Mouse (Mus musculus) liver, adult 2 months (tissue): ENCODE data around the gene Prss42. TPM values are rescaled to one million over a fixed set of nuclear protein-coding genes. Genes with fewer than 3 reads are reported as not detected.

ENCODE experiments used
- DNase-seq: peaks from one replicate; pipeline ENCODE4 v3.0.0-alpha.2; 2011; ENCODE audit warnings: low read depth, low spot score; ENCODE audit errors: extremely low read depth
- H3K27ac ChIP-seq: fragments of 200-500 bp; replicated peaks from 2 replicates; pipeline ENCODE4 v1.5.1; 2012; ENCODE audit warnings: low read depth, mild to moderate bottlenecking, control low read depth, inconsistent platforms, low read length; ENCODE audit not compliant: insufficient read depth
- H3K27me3 ChIP-seq: fragments of 200-500 bp; 2 replicates; pipeline ENCODE4 v1.6.1; 2012; ENCODE audit warnings: mild to moderate bottlenecking, moderate library complexity, low read length, inconsistent platforms; ENCODE audit not compliant: control insufficient read depth, insufficient read depth
- H3K36me3 ChIP-seq: fragments of 200-500 bp; 2 replicates; pipeline ENCODE4 v1.6.1; 2012; ENCODE audit warnings: low read length, inconsistent platforms; ENCODE audit not compliant: control insufficient read depth, insufficient read depth
- H3K4me1 ChIP-seq: fragments of 200-500 bp; 2 replicates; pipeline ENCODE4 v1.6.1; 2011; ENCODE audit warnings: low read length; ENCODE audit not compliant: control insufficient read depth, insufficient read depth
- H3K4me3 ChIP-seq: fragments of 200-500 bp; 2 replicates; pipeline ENCODE4 v1.5.1; 2011; ENCODE audit warnings: low read depth, mild to moderate bottlenecking, control low read depth, low read length, moderate library complexity; ENCODE audit not compliant: insufficient read depth
- H3K79me2 ChIP-seq: fragments of 200-500 bp; 2 replicates; pipeline ENCODE4 v1.6.1; 2012; ENCODE audit warnings: inconsistent platforms, mild to moderate bottlenecking, low read length, moderate library complexity; ENCODE audit not compliant: control insufficient read depth, insufficient read depth
- H3K9ac ChIP-seq: fragments of 200-500 bp; 2 replicates; pipeline ENCODE4 v1.6.1; 2012; ENCODE audit warnings: low read depth, mild to moderate bottlenecking, control low read depth, inconsistent platforms, low read length
- CTCF ChIP-seq: fragments of 200-500 bp; IDR thresholded peaks from 2 replicates; pipeline ENCODE4 v1.5.1; 2011; ENCODE audit warnings: low read depth, low read length, control low read depth
- POLR2A ChIP-seq: fragments of 200-500 bp; IDR thresholded peaks from 2 replicates; pipeline ENCODE4 v1.6.1; 2011; ENCODE audit warnings: low read length, control low read depth; ENCODE audit not compliant: insufficient read depth; ENCODE audit errors: extremely low read depth
- WGBS: fragments of 180-500 bp; shearing (Covaris S2); methylation state at CpG from one replicate; pipeline ENCODE4 v1.1.7; 2018; 5-methylcytosine and 5-hydroxymethylcytosine counted together
- polyA plus RNA-seq: library from polyadenylated mRNA; depleted of rRNA; stranded (reverse); fragments of >200 nt; gene quantifications from 2 replicates; pipeline ENCODE4 v1.2.3, GENCODE M21; 2012
- total RNA-seq: library from RNA; depleted of rRNA; stranded (reverse); fragments of >200 nt; gene quantifications from 2 replicates; pipeline ENCODE4 v1.2.3, GENCODE M21; 2014

The Prss42 gene
- total and polyA plus RNA-seq, 2 experiments = not detected

GRCm38 (mm10) chr9:110821436-110821835 is 23.5 kb downstream of the Prss42 start:
- H3K4me1 ChIP-seq = peaks cover 3% of the 10 kb centered on the region
- H3K79me2 ChIP-seq = no peaks in the 10 kb centered on the region
- peak; percentile 85 for DNase-seq
- no peaks in the 10 kb centered on the region for H3K27me3 ChIP-seq
- 45% methylated on average over 7 of the region's 7 CpGs for WGBS
- H3K27ac ChIP-seq = peak overlapping the region; percentile 71
- TF ChIP-seq CTCF = no peak
- TF ChIP-seq POLR2A = no peak
- H3K36me3 ChIP-seq = no peaks in the 10 kb centered on the region
- no peak overlapping the region for H3K9ac ChIP-seq
- H3K4me3 ChIP-seq = no peak overlapping the region

DNA sequence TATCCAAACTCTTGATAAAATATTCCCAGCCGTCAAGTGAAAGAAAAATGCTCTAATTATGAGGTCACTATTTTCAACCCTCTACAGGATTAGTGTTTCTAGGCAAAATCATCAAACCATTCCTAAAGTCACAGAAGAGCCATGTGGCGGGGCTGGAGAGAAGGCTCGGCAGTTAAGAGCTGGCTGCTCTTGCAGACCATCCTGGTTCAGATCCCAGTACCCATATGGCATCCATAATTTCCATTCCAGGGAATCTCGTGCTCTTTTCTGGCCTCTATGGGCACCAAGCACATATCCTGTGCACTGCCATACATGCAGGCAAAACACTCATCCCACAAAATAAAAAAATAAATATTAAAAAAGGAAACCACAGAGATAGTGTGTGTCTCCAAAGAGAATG is 27.5 kb downstream of the Prss42 start:
- no peak overlapping the region for H3K4me3 ChIP-seq
- H3K27me3 ChIP-seq = no peaks in the 10 kb centered on the region
- 80% methylated on average over 4 of the region's 4 CpGs for WGBS
- TF ChIP-seq POLR2A (no peak), CTCF (no peak)
- DNase-seq = no peak
- no peaks in the 10 kb centered on the region for H3K79me2 ChIP-seq
- H3K4me1 ChIP-seq = peaks cover 3% of the 10 kb centered on the region
- H3K9ac ChIP-seq = no peak overlapping the region
- no peak overlapping the region for H3K27ac ChIP-seq
- no peaks in the 10 kb centered on the region for H3K36me3 ChIP-seq

DNA sequence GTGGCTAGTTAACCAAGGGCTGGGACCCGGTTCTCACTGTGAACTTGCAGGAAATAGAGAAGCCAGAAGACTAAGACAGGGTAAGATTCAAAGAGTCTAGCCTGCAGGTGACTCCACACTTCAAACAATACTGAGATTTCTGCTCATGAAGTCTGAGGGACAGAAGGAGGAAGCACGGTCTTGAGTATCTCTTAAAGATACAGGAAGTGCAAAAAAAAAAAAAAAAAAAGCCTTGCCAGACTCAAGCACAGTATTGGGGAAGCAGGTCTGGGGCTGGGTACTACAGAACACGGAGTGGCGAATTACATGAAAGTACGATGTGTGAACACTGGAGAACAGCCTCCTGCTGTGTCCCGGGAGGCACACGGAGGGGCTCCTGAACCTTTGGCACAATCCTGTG is 27.9 kb downstream of the Prss42 start:
- Histone ChIP-seq H3K36me3 (no peaks in the 10 kb centered on the region), H3K79me2 (no peaks in the 10 kb centered on the region), H3K4me1 (peaks cover 3% of the 10 kb centered on the region), H3K9ac (no peak overlapping the region), H3K4me3 (no peak overlapping the region), H3K27me3 (no peaks in the 10 kb centered on the region), H3K27ac (no peak overlapping the region)
- DNase-seq = no peak
- TF ChIP-seq POLR2A (no peak), CTCF (no peak)
- 72% methylated on average over 7 of the region's 7 CpGs for WGBS

DNA sequence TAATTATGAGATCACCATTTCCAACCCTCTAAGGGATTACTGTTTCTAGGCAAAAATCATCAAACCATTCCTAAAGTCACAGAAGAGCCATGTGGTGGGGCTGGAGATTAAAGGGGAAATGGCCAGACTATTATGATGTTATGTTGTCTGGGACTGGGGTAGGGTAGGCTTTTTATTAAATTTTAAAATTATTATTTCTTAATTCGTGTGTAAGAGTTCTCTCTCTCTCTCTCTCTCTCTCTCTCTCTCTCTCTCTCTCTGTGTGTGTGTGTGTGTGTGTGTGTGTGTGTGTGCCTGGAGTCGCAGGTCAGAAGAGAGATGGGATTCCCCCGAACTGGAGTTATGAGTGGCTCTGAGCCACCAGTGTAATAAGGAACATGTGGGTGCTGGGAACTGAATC is 28.4 kb downstream of the Prss42 start, which contains the start of gene Prss43:
Gene Prss43 (plus strand): TSS at position 301 of the 400 bp plus-strand sequence.
- Histone ChIP-seq H3K27ac (no peak within 1 kb of the TSS), H3K27me3 (no peaks in the 10 kb centered on the region), H3K36me3 (no peaks in the 10 kb centered on the region), H3K4me1 (no peaks in the 10 kb centered on the region), H3K4me3 (no peak within 1 kb of the TSS), H3K79me2 (no peaks in the 10 kb centered on the region), H3K9ac (no peak within 1 kb of the TSS)
- 83% methylated on average over 3 of the region's 3 CpGs for WGBS
- TF ChIP-seq POLR2A (no peak), CTCF (no peak)
- no peak for DNase-seq

DNA sequence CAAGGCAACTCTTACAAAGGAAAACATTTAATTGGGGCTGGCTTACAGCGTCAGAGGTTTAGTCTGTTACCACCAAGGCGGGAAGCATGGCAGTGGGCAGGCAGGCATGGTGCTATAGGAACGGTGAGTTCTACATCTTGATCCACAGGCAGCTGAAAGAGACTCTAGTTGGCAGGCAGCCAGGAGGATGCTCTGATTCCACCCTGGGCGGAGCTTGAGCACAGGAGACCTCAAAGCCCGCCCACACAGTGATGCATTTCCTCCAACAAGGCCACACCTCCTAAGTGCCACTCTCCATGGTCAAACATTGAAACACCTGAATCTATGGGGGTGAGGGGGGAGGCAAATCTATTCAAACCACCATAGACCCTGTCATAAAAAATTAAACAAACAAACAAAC is 35.1 kb downstream of the Prss42 start:
- no peak for TF ChIP-seq POLR2A
- TF ChIP-seq CTCF = no peak
- Histone ChIP-seq H3K4me1 (no peaks in the 10 kb centered on the region), H3K79me2 (no peaks in the 10 kb centered on the region), H3K9ac (no peak overlapping the region), H3K27me3 (no peaks in the 10 kb centered on the region), H3K36me3 (no peaks in the 10 kb centered on the region), H3K27ac (no peak overlapping the region), H3K4me3 (no peak overlapping the region)
- 82% methylated on average over 5 of the region's 5 CpGs for WGBS
- no peak for DNase-seq

DNA sequence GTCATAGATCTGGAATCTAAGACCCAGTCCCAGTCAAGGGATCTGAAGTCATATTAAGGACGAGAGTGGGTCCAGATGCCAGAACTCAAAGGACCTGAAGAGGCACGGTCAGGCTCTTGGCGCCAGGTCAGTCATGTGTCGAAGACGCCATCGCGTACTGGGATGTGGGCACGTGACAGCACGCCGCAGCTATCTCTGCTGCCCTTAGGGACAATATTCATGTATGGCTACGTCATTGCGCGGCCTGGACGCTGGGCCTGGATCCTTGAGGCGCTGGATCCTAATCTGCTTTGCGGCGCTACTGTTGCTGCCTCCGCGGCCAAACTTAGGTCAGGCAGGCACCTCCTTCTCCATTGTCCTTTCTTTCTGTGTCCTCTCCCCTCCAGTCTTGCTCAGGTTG is 36.4 kb downstream of the Prss42 start, which contains the start of gene Prss45:
Gene Prss45 (plus strand): TSS at position 178 of the 400 bp plus-strand sequence.
- H3K4me3 ChIP-seq = no peak within 1 kb of the TSS
- TF ChIP-seq POLR2A (no peak), CTCF (no peak)
- H3K36me3 ChIP-seq = no peaks in the 10 kb centered on the region
- no peak within 1 kb of the TSS for H3K9ac ChIP-seq
- H3K27ac ChIP-seq = no peak within 1 kb of the TSS
- DNase-seq = no peak
- H3K79me2 ChIP-seq = no peaks in the 10 kb centered on the region
- H3K27me3 ChIP-seq = no peaks in the 10 kb centered on the region
- WGBS = 83% methylated on average over 19 of the region's 19 CpGs
- H3K4me1 ChIP-seq = no peaks in the 10 kb centered on the region
